Mouse (Mus musculus): ENCODE results near the gene Psmb2.

Gene Psmb2

GRCm38 (mm10) chr4:126707439-126707826 is 30.0 kb downstream of the Psmb2 start:
- in situ Hi-C loops (cut with MboI, MseI): no loop called here

GRCm38 (mm10) chr4:126732111-126732510 is 54.7 kb downstream of the Psmb2 start:
- in situ Hi-C loops (cut with MboI, MseI): loop anchor here (10.0 kb wide), 1 partner anchor 127 kb away; the partner anchor contains the start of gene 5730409E04Rik

- in situ Hi-C loops (cut with MboI, MseI): loop anchor here (10.0 kb wide), 1 partner anchor 128 kb away; the partner anchor contains the start of gene 5730409E04Rik
Observed at GRCm38 (mm10) chr4:126732531-126733380, 55.3 kb downstream of the Psmb2 start.

- in situ Hi-C loops (cut with MboI, MseI): loop anchor here (10.0 kb wide), 1 partner anchor 129 kb away; the partner anchor contains the start of gene 5730409E04Rik
Observed at GRCm38 (mm10) chr4:126734001-126734603, 56.7 kb downstream of the Psmb2 start.

- in situ Hi-C loops (cut with MboI, MseI): loop anchor here (10.0 kb wide), 1 partner anchor 130 kb away; the partner anchor contains the start of gene 5730409E04Rik
Observed at GRCm38 (mm10) chr4:126734700-126735381, 57.4 kb downstream of the Psmb2 start.

- in situ Hi-C loops (cut with MboI, MseI): loop anchor here (10.0 kb wide), 1 partner anchor 131 kb away; the partner anchor contains the start of gene 5730409E04Rik
Observed at GRCm38 (mm10) chr4:126735382-126736000, 58.1 kb downstream of the Psmb2 start.

- in situ Hi-C loops (cut with MboI, MseI): loop anchor here (10.0 kb wide), 1 partner anchor 131 kb away; the partner anchor contains the start of gene 5730409E04Rik
Observed at GRCm38 (mm10) chr4:126736001-126736414, 58.6 kb downstream of the Psmb2 start, which contains the start of gene Tfap2e. Gene Tfap2e (minus strand): TSS chr4:126736240.

GRCm38 (mm10) chr4:126739966-126740676 is 62.7 kb downstream of the Psmb2 start:
- in situ Hi-C loops (cut with MboI, MseI): loop anchor here (10.0 kb wide), 1 partner anchor 135 kb away; the partner anchor contains the start of gene 5730409E04Rik

GRCm38 (mm10) chr4:126741448-126741847 is 64.0 kb downstream of the Psmb2 start:
- in situ Hi-C loops (cut with MboI, MseI): no loop called here

- in situ Hi-C loops (cut with MboI, MseI): no loop called here
Observed at GRCm38 (mm10) chr4:126742976-126743375, 65.5 kb downstream of the Psmb2 start.

- in situ Hi-C loops (cut with MboI, MseI): no loop called here
Observed at GRCm38 (mm10) chr4:126743713-126744112, 66.3 kb downstream of the Psmb2 start.

GRCm38 (mm10) chr4:126744831-126745230 is 67.4 kb downstream of the Psmb2 start:
- in situ Hi-C loops (cut with MboI, MseI): no loop called here

- in situ Hi-C loops (cut with MboI, MseI): no loop called here
Observed at GRCm38 (mm10) chr4:126745506-126746193, 68.2 kb downstream of the Psmb2 start.

GRCm38 (mm10) chr4:126746194-126746840 is 68.9 kb downstream of the Psmb2 start:
- in situ Hi-C loops (cut with MboI, MseI): no loop called here

- in situ Hi-C loops (cut with MboI, MseI): no loop called here
Observed at GRCm38 (mm10) chr4:126748381-126748780, 71.0 kb downstream of the Psmb2 start.

- in situ Hi-C loops (cut with MboI, MseI): no loop called here
Observed at GRCm38 (mm10) chr4:126749553-126749952, 72.1 kb downstream of the Psmb2 start.

GRCm38 (mm10) chr4:126750046-126750683 is 72.7 kb downstream of the Psmb2 start:
- in situ Hi-C loops (cut with MboI, MseI): no loop called here

- in situ Hi-C loops (cut with MboI, MseI): no loop called here
Observed at GRCm38 (mm10) chr4:126750863-126751555, 73.6 kb downstream of the Psmb2 start.
